Mouse (Mus musculus) CH12.LX (cell line): Measurements from ENCODE around the gene Kdm1a. TPM values are rescaled to one million over a fixed set of nuclear protein-coding genes. Genes with fewer than 3 reads are reported as not detected.
A peak's percentile ranks its signal among the peaks of the same experiment; 100 is the strongest.

ENCODE experiments used
- DNase-seq: peaks from one replicate; pipeline ENCODE4 v3.0.0-alpha.2; 2013; ENCODE audit errors: extremely low read depth
- H3K27ac ChIP-seq: 2 replicates; pipeline ENCODE4 v1.5.1; 2012; ENCODE audit warnings: low read depth, mild to moderate bottlenecking, control low read depth, moderate library complexity; ENCODE audit not compliant: insufficient read depth
- H3K27me3 ChIP-seq: replicated peaks from 2 replicates; pipeline ENCODE3; 2012; ENCODE audit warnings: inconsistent platforms
- H3K36me3 ChIP-seq, 2 experiments: replicated peaks in 1 of 2; 2 replicates each; pipeline versions ENCODE3 to v1.6.1; 2012; ENCODE audit warnings: inconsistent platforms in 1 of 2, low read length in 1 of 2, mild to moderate bottlenecking in 1 of 2, mixed read lengths in 1 of 2, moderate library complexity in 1 of 2; ENCODE audit not compliant: control insufficient read depth in 1 of 2, insufficient read depth in 1 of 2
- H3K4me1 ChIP-seq, 2 experiments: 2 replicates each; pipeline ENCODE4 v1.6.1; 2012; ENCODE audit warnings: inconsistent platforms in 1 of 2, moderate library complexity in 1 of 2; ENCODE audit not compliant: insufficient read depth in 2 of 2, control insufficient read depth in 1 of 2
- H3K4me2 ChIP-seq: 2 replicates; pipeline ENCODE4 v1.6.1; 2012; ENCODE audit warnings: low read depth, mild to moderate bottlenecking, control low read depth; ENCODE audit not compliant: poor library complexity, insufficient read depth, severe bottlenecking
- H3K4me3 ChIP-seq, 3 experiments: fragments of 150-350 bp in 1 of 3; sonication (generic) in 1 of 3; replicated peaks in 1 of 3; 2 replicates each; pipeline versions ENCODE3 to v1.5.1; 2011 to 2012; ENCODE audit warnings: low read depth in 2 of 3, low read length in 2 of 3, mild to moderate bottlenecking in 2 of 3, moderate library complexity in 2 of 3, control low read depth in 1 of 3, improper control_type of control experiment in 1 of 3, inconsistent platforms in 1 of 3, mixed read lengths in 1 of 3; ENCODE audit not compliant: poor library complexity in 1 of 3
- H3K79me2 ChIP-seq: replicated peaks from 2 replicates; pipeline ENCODE4 v1.6.1; 2012; ENCODE audit warnings: mild to moderate bottlenecking, moderate library complexity; ENCODE audit not compliant: control insufficient read depth, poor library complexity, insufficient read depth, severe bottlenecking; ENCODE audit errors: extremely low read depth
- H3K9ac ChIP-seq: 2 replicates; pipeline ENCODE4 v1.6.1; 2012; ENCODE audit warnings: low read depth, mild to moderate bottlenecking, control low read depth, moderate library complexity; ENCODE audit not compliant: insufficient read depth
- H3K9me3 ChIP-seq: replicated peaks from 2 replicates; pipeline ENCODE3; 2012; ENCODE audit warnings: low read length, inconsistent platforms, mixed read lengths
- BHLHE40 ChIP-seq: IDR thresholded peaks from 2 replicates; pipeline ENCODE4 v1.6.1; 2011; ENCODE audit warnings: mild to moderate bottlenecking, low read depth, low read length, improper control_type of control experiment
- E2F4 ChIP-seq: IDR thresholded peaks from 2 replicates; pipeline ENCODE4 v1.6.1; 2011; ENCODE audit warnings: low read depth, low read length, improper control_type of control experiment; ENCODE audit not compliant: insufficient replicate concordance
- ELF1 ChIP-seq: IDR thresholded peaks from 2 replicates; pipeline ENCODE4 v1.6.1; 2014; ENCODE audit warnings: low read depth, mild to moderate bottlenecking, inconsistent platforms, low read length, improper control_type of control experiment
- ETS1 ChIP-seq: conservative IDR thresholded peaks from 2 replicates; pipeline ENCODE4 v1.6.1; 2012; ENCODE audit warnings: low read depth, mild to moderate bottlenecking, inconsistent platforms, low read length, improper control_type of control experiment, moderate library complexity
- GABPA ChIP-seq: IDR thresholded peaks from 2 replicates; pipeline ENCODE4 v1.6.1; 2012; ENCODE audit warnings: low read depth, low read length, improper control_type of control experiment, inconsistent platforms; ENCODE audit not compliant: insufficient replicate concordance
- KAT2A ChIP-seq: IDR thresholded peaks from 2 replicates; pipeline ENCODE4 v1.6.1; 2012; ENCODE audit warnings: low read length, improper control_type of control experiment, inconsistent platforms; ENCODE audit not compliant: insufficient replicate concordance
- MEF2A ChIP-seq: IDR thresholded peaks from 2 replicates; pipeline ENCODE4 v1.6.1; 2014; ENCODE audit warnings: low read depth, mild to moderate bottlenecking, inconsistent platforms, low read length, improper control_type of control experiment, borderline replicate concordance
- NELFE ChIP-seq: IDR thresholded peaks from 2 replicates; pipeline ENCODE4 v1.6.1; 2011; ENCODE audit warnings: low read depth, low read length, improper control_type of control experiment
- PAX5 ChIP-seq: IDR thresholded peaks from 2 replicates; pipeline ENCODE4 v1.6.1; 2012; ENCODE audit warnings: low read length, inconsistent platforms, mixed read lengths
- POLR2AphosphoS2 ChIP-seq: IDR thresholded peaks from 2 replicates; pipeline ENCODE4 v1.6.1; 2011; ENCODE audit warnings: low read depth, low read length, improper control_type of control experiment
- USF2 ChIP-seq: conservative IDR thresholded peaks from 2 replicates; pipeline ENCODE4 v1.6.1; 2011; ENCODE audit warnings: low read depth, low read length, improper control_type of control experiment
- ZC3H11A ChIP-seq: IDR thresholded peaks from 2 replicates; pipeline ENCODE4 v1.6.1; 2012; ENCODE audit warnings: low read depth, mild to moderate bottlenecking, inconsistent platforms, low read length, improper control_type of control experiment
- dilution Hi-C: fragments of 300-500 bp; cut with MboI; formaldehyde crosslinking; loops from 2 replicates; pipeline ENCODE4 v1.14.3; 2020; ENCODE audit warnings: low sequenced_read_pairs; ENCODE audit not compliant: extremely low pct_unique_long_range_greater_than_20kb, extremely low pct_ligation_motif_present
- in situ Hi-C: fragments of 300-500 bp; cut with MboI; formaldehyde crosslinking; loops from 3 replicates; pipeline ENCODE4 v1.14.3; 2019; ENCODE audit warnings: low sequenced_read_pairs, low pct_ligation_motif_present, low pct_unique_long_range_greater_than_20kb, mixed read lengths
- polyA plus RNA-seq: library from polyadenylated mRNA; unstranded; fragments of >175 nt; gene quantifications from 2 replicates; pipeline ENCODE4 v1.2.1, GENCODE M21; 2012; ENCODE audit warnings: low read depth; ENCODE audit not compliant: insufficient read length
- total RNA-seq, 2 experiments: library from RNA; depleted of rRNA; stranded (reverse); fragments of 300-350 nt in 1 of 2; fragments of >200 nt in 1 of 2; gene quantifications; 2 replicates each; pipeline ENCODE4 v1.2.3; 2012 to 2014

The Kdm1a gene
- total and polyA plus RNA-seq, 3 experiments = 49.6 to 85.1 (median 69.4) TPM

DNA sequence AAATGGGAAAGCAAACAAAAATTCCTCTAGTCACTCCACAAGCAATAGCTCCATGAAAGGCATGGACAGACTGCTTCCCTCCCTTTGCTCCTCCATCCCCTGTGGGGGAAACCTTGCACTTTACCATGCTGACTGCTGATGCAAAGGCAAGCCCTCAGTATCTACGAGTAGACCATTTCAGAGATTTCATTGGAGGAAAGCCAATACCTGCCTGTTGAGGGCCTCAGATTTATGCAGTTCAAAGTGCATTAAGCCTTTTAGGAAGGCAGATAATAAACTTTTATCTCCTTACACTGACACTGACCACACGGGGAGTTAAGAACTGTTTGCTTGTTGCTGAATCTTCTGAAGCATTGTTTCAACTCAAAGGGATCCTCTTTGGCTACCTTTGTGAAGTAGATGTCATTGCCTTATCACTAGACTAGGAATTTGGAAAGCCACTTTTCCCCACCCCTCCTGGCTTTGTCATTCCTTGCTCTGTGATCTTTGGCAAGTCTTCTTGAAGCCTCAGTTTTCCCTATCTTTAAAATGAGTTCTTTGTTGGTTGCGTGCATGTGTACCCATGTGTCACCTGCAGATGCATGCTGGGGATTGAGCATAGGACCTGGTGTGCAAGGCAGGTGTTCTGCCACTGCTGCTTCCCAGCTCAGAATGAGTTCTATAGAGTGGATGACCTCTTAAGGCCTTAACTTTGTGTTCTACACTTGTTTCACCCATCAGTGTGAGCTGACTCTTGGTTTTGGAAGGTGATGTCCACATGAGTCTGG, 56.1 kb downstream of the Kdm1a start:
- dilution Hi-C loops (no loop called here), in situ Hi-C loops (no loop called here)
- no peaks in the 10 kb centered on the region for H3K27me3 ChIP-seq
- no peak for TF ChIP-seq MEF2A
- 0 out of 2 replicates have a peak, but pooled peaks have one; percentile 23 for TF ChIP-seq POLR2AphosphoS2
- no peak overlapping the region for H3K9ac ChIP-seq
- H3K4me1 ChIP-seq = peaks cover 0 to 4% of the 10 kb centered on the region in 2 experiments; a peak in 1 of 4 replicates
- DNase-seq = no peak
- H3K79me2 ChIP-seq = no peaks in the 10 kb centered on the region
- no peak overlapping the region for H3K4me2 ChIP-seq
- peaks cover 45 to 85% of the 10 kb centered on the region in 2 experiments for H3K36me3 ChIP-seq
- no peak overlapping the region for H3K4me3 ChIP-seq
- no peaks in the 10 kb centered on the region for H3K9me3 ChIP-seq
- H3K27ac ChIP-seq = no peak overlapping the region

DNA sequence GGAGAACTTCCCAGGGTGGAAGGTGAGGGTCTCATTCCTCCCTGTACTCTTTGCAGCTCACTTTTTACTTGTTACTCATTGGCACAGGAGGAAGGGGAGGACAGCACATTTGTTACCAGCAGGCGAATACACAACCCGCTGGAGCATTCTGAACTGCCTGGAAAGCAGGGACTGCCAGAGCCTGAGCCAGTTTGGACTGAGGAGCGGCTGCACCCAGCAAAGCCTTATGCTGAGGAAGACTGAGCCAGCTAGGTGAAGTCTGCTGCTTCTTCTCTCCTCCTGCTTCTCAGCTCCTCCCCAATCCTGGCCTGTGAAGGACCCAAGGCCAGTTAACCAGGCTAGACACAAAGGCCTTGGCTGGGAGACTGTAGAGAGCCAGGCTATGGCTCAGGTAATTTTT, 57.4 kb downstream of the Kdm1a start:
- Histone ChIP-seq H3K27ac (no peak overlapping the region), H3K27me3 (no peaks in the 10 kb centered on the region), H3K36me3 (peaks cover 38 to 80% of the 10 kb centered on the region in 2 experiments), H3K9ac (no peak overlapping the region), H3K4me1 (peaks cover 0 to 4% of the 10 kb centered on the region in 2 experiments; a peak in 1 of 4 replicates)
- no peak for DNase-seq
- TF ChIP-seq BHLHE40 (no peak), GABPA (no peak), E2F4 (no peak), MEF2A (no peak), KAT2A (no peak), ELF1 (no peak), PAX5 (no peak), USF2 (no peak), ZC3H11A (no peak), NELFE (no peak), ETS1 (no peak)
- TF ChIP-seq, all 38 proteins: peak for 0
- H3K79me2 ChIP-seq = no peaks in the 10 kb centered on the region
- no peak overlapping the region for H3K4me3 ChIP-seq
- no peaks in the 10 kb centered on the region for H3K9me3 ChIP-seq
- dilution Hi-C loops (no loop called here), in situ Hi-C loops (no loop called here)
- no peak overlapping the region for H3K4me2 ChIP-seq
